Mouse (Mus musculus): ENCODE measurements around the gene Gse1. TPM values are rescaled to one million over a fixed set of nuclear protein-coding genes. Genes with fewer than 3 reads are reported as not detected.
A peak's percentile ranks its signal among the peaks of the same experiment; 100 is the strongest.

Gse1 gene
- total and polyA plus RNA-seq, 3 experiments, result 12.1 to 24.3 (median 21.0) TPM

DNA sequence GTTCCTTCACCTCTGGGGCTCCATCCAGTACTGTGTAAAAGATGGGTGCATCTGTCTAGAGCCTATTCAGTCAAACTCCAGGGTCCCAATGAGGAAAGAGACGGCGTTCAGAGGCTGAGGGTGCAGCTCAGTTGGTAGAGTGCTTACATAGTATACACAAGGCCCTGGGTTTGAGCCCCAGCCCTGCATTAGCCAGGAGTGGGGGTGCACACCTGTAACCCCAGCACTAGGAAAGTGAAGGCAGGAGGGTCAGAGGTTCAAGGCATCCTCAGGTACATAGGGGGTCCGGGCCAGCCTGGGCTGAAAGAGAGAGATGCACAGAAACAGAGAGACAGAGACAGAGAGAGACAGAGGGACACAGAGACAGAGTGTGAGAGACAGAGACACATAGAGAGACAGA, 15.0 kb upstream of the Gse1 start:
- intact Hi-C loops (cut with DNase I), result no loop called here
- H3K4me1 ChIP-seq (ENCODE audit: control insufficient read depth, insufficient read depth, low read length), result peaks cover 5% of the 10 kb centered on the region
- H3K27ac ChIP-seq, result peak overlapping the region; percentile 47
- TF ChIP-seq EP300 (IDR thresholded peaks at IDR 0.05; ENCODE audit: insufficient read depth, low read depth, low read length), result no peak
- H3K4me3 ChIP-seq, result no peak overlapping the region
- H3K9ac ChIP-seq (ENCODE audit: low read depth, low read length), result no peak overlapping the region
- H3K27me3 ChIP-seq (ENCODE audit: control insufficient read depth, insufficient read depth, low read length), result no peaks in the 10 kb centered on the region
- DNase-seq, result no peak
- 96% methylated on average over 3 of the region's 3 CpGs for WGBS
- no peaks in the 10 kb centered on the region for H3K79me2 ChIP-seq (replicated peaks; ENCODE audit: control insufficient read depth, insufficient read depth, low read length)
- H3K36me3 ChIP-seq (ENCODE audit: control insufficient read depth, insufficient read depth, low read length), result no peaks in the 10 kb centered on the region

GRCm38 (mm10) chr8:120213939-120214338, 14.3 kb upstream of the Gse1 start:
- Histone ChIP-seq H3K79me2 (replicated peaks; ENCODE audit: control insufficient read depth, insufficient read depth, low read length) (no peaks in the 10 kb centered on the region), H3K4me3 (no peak overlapping the region), H3K36me3 (ENCODE audit: control insufficient read depth, insufficient read depth, low read length) (no peaks in the 10 kb centered on the region), H3K27me3 (ENCODE audit: control insufficient read depth, insufficient read depth, low read length) (no peaks in the 10 kb centered on the region), H3K4me1 (ENCODE audit: control insufficient read depth, insufficient read depth, low read length) (peaks cover 5% of the 10 kb centered on the region), H3K9ac (ENCODE audit: low read depth, low read length) (no peak overlapping the region), H3K27ac (peak overlapping the region; percentile 47)
- WGBS, result 64% methylated on average over 5 of the region's 5 CpGs
- DNase-seq, result peak; percentile 76 to 84
- no peak for TF ChIP-seq POLR2A (IDR thresholded peaks at IDR 0.05; ENCODE audit: insufficient read depth, low read depth, low read length)
- no peak for TF ChIP-seq CTCF (IDR thresholded peaks at IDR 0.05)
- TF ChIP-seq EP300 (IDR thresholded peaks at IDR 0.05; ENCODE audit: insufficient read depth, low read depth, low read length), result peak; percentile 80
- intact Hi-C loops (cut with DNase I), result no loop called here

DNA sequence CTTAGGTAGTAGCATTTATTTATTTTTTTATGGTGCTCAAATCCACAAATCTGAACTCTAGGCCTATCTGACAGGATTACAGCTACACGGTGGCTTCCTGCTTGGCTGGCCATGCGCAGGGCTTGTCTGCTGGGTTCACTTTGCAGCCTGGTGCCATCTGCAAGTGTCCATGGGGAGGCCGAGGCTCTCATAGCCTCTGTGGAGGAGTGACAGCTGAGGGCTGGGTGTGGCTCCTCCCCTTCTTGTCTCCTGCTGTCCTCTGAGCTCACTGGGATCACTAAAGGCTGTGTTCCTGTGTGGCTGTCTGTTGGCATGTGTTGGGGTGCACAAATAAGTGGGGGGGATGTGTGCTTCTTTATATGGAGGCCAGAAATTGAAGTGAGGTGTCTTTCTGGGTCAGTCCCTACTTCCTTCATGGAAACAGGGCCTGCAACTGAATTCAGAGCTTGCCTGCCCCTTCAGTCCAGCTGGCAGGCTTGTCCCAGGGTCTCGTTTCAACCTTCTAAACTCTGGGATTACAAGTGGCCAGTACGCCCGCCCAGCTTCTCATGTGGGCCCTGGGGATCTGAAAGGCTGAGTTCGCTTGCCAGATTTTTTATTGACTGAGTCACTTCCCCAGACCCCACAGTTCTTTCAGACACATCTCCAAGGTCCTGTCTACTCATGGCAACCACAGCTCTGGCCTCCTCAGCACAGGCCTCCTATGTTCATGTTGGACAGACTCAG, 12.7 kb upstream of the Gse1 start:
- Histone ChIP-seq H3K9ac (ENCODE audit: low read depth, low read length) (no peak overlapping the region), H3K4me1 (ENCODE audit: control insufficient read depth, insufficient read depth, low read length) (peaks cover 5% of the 10 kb centered on the region), H3K4me3 (no peak overlapping the region), H3K27me3 (ENCODE audit: control insufficient read depth, insufficient read depth, low read length) (no peaks in the 10 kb centered on the region), H3K79me2 (replicated peaks; ENCODE audit: control insufficient read depth, insufficient read depth, low read length) (no peaks in the 10 kb centered on the region), H3K27ac (peak overlapping the region; percentile 28; the same call in 1 of the 2 replicates), H3K36me3 (ENCODE audit: control insufficient read depth, insufficient read depth, low read length) (no peaks in the 10 kb centered on the region)
- DNase-seq, result peak; percentile 66 to 76
- 30% methylated on average over 7 of the region's 7 CpGs for WGBS
- TF ChIP-seq EP300 (IDR thresholded peaks at IDR 0.05; ENCODE audit: insufficient read depth, low read depth, low read length), result 0 out of 2 replicates have a peak, but pooled peaks have one; percentile 5
- TF ChIP-seq POLR2A (IDR thresholded peaks at IDR 0.05; ENCODE audit: insufficient read depth, low read depth, low read length), result no peak
- intact Hi-C loops (cut with DNase I), result no loop called here

DNA sequence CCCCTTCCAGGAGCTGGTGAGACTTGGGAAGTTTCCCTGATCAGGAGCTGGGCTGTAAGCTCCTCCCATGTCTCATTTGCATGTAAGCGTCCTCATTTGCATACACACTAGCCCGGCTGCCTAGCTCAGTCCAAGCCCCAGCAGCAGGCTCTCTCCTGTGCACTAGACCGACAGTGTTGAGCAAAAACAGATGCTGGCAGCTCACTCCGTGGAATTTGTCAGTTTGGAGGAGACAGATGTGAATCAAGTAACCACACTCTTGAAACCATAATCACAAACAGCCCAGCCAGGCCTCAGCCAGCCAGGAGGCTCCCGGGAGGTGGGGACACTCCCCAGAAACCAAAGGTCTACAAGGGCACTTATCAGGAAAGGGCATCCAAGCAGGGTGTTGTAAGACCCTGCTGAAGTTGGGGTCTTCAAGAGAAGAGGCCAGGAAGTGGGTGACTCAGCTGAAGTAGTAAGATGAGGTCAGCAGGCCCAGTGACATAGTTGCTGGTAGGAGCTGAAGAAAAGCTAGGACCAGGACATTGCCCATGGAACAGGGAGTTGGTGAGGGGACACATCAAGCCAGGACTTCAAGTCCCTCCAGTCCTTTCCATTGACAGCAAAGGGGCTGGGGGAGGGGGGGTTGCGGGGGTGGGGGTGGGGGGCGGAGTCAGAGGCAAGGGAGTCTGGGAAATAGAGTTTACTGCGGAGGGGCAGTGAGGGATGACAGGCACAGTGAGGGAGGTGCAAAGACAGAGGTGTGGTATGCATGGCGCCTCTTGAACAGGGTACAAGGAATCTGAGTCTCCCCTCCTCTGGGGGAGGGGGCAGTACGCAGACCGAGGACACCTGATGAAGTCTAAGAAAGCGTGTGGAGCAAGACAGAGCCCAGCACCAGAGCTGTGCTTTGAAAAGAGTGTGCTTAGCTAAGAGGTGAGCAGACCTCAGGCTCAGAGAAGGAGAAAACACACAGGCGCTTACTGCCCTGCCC, 11.1 kb upstream of the Gse1 start:
- H3K36me3 ChIP-seq (ENCODE audit: control insufficient read depth, insufficient read depth, low read length), result no peaks in the 10 kb centered on the region
- no peak overlapping the region for H3K9ac ChIP-seq (ENCODE audit: low read depth, low read length)
- H3K27ac ChIP-seq, result no peak overlapping the region; the same call in 1 of the 2 replicates
- 44% methylated on average over 13 of the region's 13 CpGs for WGBS
- intact Hi-C loops (cut with DNase I), result no loop called here
- no peaks in the 10 kb centered on the region for H3K79me2 ChIP-seq (replicated peaks; ENCODE audit: control insufficient read depth, insufficient read depth, low read length)
- H3K27me3 ChIP-seq (ENCODE audit: control insufficient read depth, insufficient read depth, low read length), result no peaks in the 10 kb centered on the region
- no peak overlapping the region for H3K4me3 ChIP-seq
- no peak for TF ChIP-seq POLR2A (IDR thresholded peaks at IDR 0.05; ENCODE audit: insufficient read depth, low read depth, low read length)
- no peak for TF ChIP-seq EP300 (IDR thresholded peaks at IDR 0.05; ENCODE audit: insufficient read depth, low read depth, low read length)
- TF ChIP-seq CTCF (IDR thresholded peaks at IDR 0.05), result no peak
- H3K4me1 ChIP-seq (ENCODE audit: control insufficient read depth, insufficient read depth, low read length), result peaks cover 5% of the 10 kb centered on the region
- DNase-seq, result peak; percentile 55 to 67

- intact Hi-C loops (cut with DNase I), result no loop called here
- no peaks in the 10 kb centered on the region for H3K27me3 ChIP-seq (ENCODE audit: control insufficient read depth, insufficient read depth, low read length)
- H3K36me3 ChIP-seq (ENCODE audit: control insufficient read depth, insufficient read depth, low read length), result no peaks in the 10 kb centered on the region
- H3K79me2 ChIP-seq (replicated peaks; ENCODE audit: control insufficient read depth, insufficient read depth, low read length), result no peaks in the 10 kb centered on the region
- DNase-seq, result no peak
- H3K4me1 ChIP-seq (ENCODE audit: control insufficient read depth, insufficient read depth, low read length), result peaks cover 2% of the 10 kb centered on the region
- H3K27ac ChIP-seq, result no peak overlapping the region
- H3K9ac ChIP-seq (ENCODE audit: low read depth, low read length), result no peak overlapping the region
- TF ChIP-seq CTCF (IDR thresholded peaks at IDR 0.05) (no peak), POLR2A (IDR thresholded peaks at IDR 0.05; ENCODE audit: insufficient read depth, low read depth, low read length) (no peak), EP300 (IDR thresholded peaks at IDR 0.05; ENCODE audit: insufficient read depth, low read depth, low read length) (no peak)
- WGBS, result 88% methylated on average over 11 of the region's 11 CpGs
- no peak overlapping the region for H3K4me3 ChIP-seq
Measured at GRCm38 (mm10) chr8:120222548-120222947, 5.7 kb upstream of the Gse1 start.

All from heart, adult 2 months (tissue).